Mouse (Mus musculus): ENCODE measurements around the gene Lin7c. TPM values are rescaled to one million over a fixed set of nuclear protein-coding genes. Genes with fewer than 3 reads are reported as not detected.
"Not testable (repeated sequence)": the region's sequence is repeated elsewhere in the genome, so short reads cannot be mapped to it uniquely, and the experiment has no call there.

Gene Lin7c
- 10 to 100 TPM; 55.2 to 57.5 TPM for total RNA-seq (2021)

- DNase-seq, result peak; percentile 94
Observed at GRCm38 (mm10) chr2:109890597-109890996, at the start of gene Lin7c. TSS of gene Lin7c (plus strand) at chr2:109890853.

DNA sequence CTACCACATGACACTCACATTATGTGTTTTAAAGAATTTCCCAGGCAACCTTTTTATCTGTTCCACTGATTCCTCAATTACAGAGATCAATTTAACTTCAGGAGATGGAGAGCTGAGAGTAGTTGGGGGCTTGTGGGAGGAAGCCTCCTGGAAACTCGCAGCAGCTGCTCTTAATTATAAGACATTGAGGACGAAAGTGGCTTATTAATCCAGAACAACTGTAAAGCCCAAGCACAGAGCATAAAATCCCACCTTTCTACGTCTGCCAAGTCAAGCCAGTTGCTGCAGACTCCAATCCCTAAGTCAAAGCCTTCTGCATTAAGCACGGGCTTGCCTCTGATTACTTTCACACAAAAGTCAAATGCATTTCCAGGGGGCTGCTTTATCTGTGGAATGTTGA is 44.3 kb upstream of the Lin7c start:
- no peak for DNase-seq

DNA sequence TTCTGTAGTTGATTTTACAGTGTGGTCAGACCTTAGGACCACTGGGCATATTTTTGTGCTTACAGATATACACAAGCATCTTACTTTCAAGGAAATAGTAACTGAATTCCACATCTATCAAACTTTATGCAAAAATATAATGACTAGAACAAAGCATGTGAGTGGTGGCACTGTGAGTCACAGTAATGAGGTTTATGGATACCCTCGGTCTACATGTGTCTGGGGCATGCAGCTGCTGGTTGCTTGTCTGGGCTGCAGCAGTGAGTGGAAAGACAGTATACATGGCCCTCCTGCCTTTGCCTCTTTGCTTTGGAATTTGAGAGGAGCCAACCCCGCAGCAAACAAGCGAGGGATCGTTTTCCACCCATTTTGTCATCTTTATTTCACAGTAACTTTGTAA is 42.3 kb upstream of the Lin7c start:
- DNase-seq, result no peak

GRCm38 (mm10) chr2:109848715-109849114 is 41.9 kb upstream of the Lin7c start:
- no peak for DNase-seq

- no peak for DNase-seq
Observed at GRCm38 (mm10) chr2:109855601-109856000, 35.1 kb upstream of the Lin7c start.

GRCm38 (mm10) chr2:109859671-109860070 is 31.0 kb upstream of the Lin7c start:
- no peak for DNase-seq

GRCm38 (mm10) chr2:109860832-109861231 is 29.8 kb upstream of the Lin7c start:
- DNase-seq, result no peak

DNA sequence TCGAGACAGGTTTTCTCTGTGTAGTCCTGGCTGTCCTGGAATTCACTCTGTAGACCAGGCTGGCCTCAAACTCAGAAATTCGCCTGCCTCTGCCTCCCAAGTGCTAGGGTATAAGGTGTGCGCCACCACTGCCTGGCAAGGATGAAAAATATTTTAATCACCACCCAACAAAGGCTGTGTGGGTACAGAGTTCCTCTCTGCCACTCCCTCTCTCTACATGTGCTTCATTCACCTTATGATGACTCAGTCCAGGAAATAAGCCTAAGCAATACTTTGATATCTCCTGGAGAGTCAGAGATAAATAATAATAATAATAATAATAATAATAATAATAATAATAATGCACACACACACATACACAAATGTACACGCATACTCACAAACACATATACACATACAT is 11.2 kb upstream of the Lin7c start:
- DNase-seq, result not testable (repeated sequence)

DNA sequence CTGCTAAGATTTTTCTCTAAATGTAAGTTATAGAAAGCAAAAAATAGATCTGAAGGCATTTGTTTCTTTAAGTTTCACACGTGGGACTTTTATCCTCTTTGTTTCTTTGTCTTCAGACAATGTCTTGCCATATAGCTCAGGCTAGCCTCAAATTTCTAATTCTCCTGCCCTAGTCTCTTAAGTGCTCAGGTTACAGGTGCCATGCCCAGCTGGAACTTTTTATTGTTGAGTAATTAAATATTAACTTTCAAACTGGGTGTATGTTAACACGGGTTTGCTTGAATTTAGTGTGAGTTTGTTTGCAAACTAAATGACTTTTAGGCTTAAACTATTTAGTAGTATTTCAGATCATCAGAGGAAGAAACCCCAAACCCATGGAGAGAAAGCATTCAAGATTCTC is 9.5 kb upstream of the Lin7c start:
- DNase-seq, result no peak

DNA sequence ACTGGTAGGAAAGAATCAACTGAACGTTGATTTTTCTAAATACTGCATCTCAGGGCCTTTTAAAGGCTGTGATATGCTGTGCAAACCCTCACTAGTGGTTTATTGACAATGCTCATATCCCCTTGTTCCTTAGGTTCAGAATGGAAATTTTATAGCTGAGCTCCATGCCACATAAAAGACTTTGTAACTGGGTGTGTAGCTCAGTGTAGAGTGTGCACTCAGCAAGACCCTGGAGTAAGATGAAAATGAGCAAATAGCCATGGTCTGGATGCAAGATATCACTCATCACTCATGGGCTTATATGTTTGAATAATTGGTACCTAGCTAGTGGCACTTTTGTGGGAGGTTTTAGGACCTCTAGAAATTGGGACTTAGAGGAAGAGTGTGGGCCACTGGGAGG is 9.0 kb upstream of the Lin7c start:
- DNase-seq, result no peak

GRCm38 (mm10) chr2:109884106-109884505 is 6.5 kb upstream of the Lin7c start:
- peak; percentile 40 for DNase-seq

- DNase-seq, result no peak
Observed at GRCm38 (mm10) chr2:109884507-109884906, 6.1 kb upstream of the Lin7c start.

DNA sequence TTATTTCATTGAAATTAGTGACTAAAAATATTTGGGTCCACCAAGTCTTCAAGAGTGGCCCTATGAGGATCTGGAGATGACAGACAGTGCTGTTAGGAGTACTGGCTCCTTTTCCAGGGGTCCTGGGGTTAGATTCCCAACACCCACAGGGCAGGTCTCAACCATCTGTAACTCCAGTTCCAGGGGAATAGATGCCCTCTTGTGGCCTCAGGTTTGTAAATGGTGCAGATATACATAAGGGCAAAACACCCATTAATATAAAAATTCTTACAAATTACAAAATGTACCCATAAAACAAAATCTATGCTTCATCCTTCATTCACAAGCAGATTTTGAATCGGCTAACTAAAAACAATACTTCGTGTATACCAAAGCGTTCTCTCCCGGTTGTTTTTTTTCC is 585 bp upstream of the Lin7c start:
- DNase-seq, result no peak

GRCm38 (mm10) chr2:109891031-109891430 is 378 bp downstream of the Lin7c start:
- no peak for DNase-seq

DNA sequence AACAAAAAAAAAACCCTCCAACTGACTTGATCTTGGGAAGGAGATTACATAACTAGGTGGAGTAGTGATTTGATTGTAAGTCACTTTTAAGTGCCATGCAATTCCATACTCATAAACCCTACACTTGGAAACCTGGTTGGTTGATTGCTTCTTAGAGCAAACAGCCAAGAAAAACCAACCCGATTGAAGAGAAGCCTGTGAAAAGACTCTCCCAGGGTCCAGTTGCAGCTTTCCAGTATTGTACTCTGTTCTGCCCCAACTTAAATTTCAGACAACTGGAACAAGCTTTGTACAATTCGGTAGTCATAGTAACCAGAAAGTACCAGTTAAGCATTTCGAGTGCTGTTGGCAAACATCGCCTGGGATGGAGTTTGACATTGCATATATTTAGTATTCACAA is 818 bp downstream of the Lin7c start:
- DNase-seq, result no peak

DNA sequence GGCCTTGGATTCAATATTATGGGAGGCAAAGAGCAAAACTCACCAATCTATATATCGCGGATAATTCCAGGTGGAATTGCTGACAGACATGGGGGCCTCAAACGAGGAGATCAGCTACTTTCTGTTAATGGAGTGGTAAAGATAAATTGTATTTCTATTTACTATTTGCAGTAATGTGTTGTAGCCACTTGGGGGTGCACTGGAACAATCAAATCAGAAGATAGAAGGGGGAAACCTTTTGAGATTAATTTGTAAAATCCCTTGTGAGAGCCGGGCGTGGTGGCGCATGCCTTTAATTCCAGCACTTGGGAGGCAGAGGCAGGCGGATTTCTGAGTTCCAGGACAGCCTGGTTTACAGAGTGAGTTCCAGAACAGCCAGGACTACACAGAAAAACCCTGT is 5.7 kb downstream of the Lin7c start:
- DNase-seq, result no peak

GRCm38 (mm10) chr2:109902869-109903268 is 12.2 kb downstream of the Lin7c start:
- no peak for DNase-seq

DNA sequence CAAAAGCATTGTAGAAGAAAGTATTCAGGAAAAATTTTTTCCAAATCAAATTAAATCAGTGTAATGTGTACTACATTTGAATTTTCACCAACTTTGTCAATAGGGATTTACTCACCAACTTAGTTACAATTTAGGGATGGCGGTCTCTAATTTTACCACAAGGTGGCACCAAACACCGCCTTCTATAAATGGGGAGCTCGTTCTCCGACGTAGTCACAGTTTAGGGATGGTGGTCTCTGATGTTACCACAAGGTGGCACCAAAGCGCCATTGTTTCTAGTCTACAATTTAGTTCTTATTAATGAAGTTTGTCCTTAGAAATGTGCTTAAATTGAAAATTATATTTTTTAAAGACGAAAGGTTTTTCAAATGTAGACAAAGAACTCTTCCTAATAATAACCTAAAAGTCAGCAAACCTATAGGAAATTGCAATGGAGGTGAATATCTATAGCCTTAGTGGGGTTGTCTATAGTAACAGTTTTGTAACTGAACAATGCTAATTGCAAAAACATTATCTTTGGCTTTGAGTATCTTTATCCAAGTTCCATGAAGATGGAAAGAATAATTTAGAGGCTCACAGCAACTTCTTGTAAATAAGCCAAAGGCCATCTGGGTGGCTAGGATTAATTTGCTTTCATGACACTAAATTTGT is 13.6 kb downstream of the Lin7c start:
- DNase-seq, result peak; percentile 93

GRCm38 (mm10) chr2:109909122-109909521 is 18.5 kb downstream of the Lin7c start:
- no peak for DNase-seq

- no peak for DNase-seq
Observed at GRCm38 (mm10) chr2:109912216-109912615, 21.6 kb downstream of the Lin7c start.

DNA sequence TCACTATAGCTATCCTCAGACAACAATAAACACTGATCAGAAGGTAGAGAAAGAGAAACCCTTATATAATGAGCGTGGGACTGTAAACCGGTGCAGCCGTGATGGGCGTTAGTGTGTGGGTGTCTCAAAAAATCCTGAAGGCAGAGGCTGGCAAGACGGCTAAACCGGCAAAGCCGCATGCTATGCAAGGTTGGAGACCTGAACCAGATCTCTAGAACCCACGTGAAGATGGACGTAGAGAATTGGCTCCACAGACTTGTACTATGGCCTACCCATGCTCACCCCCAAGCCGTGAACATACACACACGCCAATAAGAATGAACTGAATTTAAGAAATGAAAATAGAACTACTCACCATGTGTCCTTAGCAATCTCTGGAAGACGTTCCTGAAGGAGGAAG is 22.1 kb downstream of the Lin7c start:
- no peak for DNase-seq

DNA sequence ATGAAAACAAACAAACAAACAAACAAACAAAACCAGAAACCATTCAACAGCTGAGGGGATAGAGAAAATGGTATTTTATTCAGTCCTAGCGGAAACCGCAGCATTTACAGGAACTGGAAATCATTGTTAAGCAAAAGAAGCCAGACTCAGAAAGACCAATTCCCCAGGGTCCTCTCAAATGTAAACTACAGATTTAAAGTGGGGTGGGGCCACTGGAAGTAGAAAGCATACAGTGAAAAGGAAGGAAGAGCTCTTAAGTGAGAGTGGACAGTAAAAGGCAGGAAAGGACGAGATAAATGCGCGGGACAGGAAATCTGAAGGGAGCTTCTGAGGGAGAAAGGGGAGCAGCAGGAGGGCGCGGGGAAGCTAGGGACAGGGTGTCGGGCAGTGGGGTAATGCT is 22.6 kb downstream of the Lin7c start:
- DNase-seq, result no peak

DNA sequence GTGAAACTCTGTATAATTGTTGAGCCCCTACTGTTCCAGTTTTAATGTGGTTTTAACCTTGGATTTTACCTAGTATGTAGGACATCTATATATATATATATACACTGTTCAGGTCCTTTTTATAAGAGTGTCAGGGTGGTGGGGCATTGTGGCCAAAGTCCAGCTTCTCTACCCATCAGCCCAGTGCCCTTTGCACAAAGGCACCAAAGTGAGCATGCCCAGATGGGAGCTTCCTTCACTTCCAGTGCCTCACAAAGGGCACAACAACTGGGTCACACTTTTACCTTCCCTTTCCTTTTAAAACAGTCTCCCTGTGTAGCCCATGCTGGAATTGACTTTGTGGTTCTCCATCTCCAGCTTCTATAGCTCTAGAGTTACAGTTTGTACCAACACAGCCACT is 23.9 kb downstream of the Lin7c start:
- DNase-seq, result no peak

DNA sequence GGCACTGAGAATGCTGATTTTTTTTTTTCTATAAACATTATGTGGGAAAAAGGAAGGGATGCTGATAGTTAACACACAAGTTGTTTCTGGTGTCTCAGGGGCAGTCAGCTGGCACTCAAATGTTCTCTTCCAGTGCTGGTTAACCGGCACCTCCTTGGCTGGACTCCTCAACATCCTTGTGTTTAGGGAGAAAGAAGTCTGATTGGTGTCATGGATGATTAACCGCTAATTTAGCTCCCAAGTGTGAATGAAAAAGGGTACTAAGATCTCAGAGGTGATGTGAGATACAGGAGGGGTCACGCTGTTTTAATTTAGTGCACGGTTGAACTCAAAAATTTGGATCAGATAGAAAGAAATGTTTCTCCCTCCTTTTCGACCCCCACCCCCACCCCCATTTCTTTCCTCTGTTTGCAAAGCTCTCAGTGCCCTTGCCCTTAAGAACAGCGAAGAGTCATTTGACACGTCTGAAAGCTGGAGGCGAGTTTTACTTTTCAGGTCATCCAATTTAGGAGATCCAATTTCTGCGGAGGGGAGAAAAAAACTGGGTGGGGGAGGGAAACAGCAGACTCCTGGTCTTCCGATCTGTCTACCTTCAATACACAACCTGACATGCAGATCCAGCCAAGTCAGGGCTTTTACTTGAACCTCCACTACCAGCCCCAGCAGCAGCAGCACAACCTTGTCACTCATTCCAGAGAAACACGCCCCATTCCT is 26.3 kb downstream of the Lin7c start:
- DNase-seq, result no peak

Data from heart, postnatal 4 days (tissue).